In genomic region chr10:23802911-23803310, GRCm38 (mm10) we compare ENCODE assay signal across 25 mouse cellular contexts. TPM values are rescaled to one million over a fixed set of nuclear protein-coding genes. Genes with fewer than 3 reads are reported as not detected.
"Had no signal": no experiment of that assay in that cellular context is flagged by ENCODE, and none has a peak within 500 bp of the region (broad histone marks: within the 10 kb centered on the region; RNA-seq: fewer than 3 reads in every experiment).

No protein-coding gene starts in this region.

- DNase-seq: kidney, adult 8-10 months; kidney, postnatal 10 days; kidney, postnatal 4 days; layer of hippocampus, adult 9-11 months; liver; lung, adult 18-20 months; lung, postnatal 14 days; retina, postnatal 1 day; right cerebral cortex, postnatal 25 days; thymus, adult 18-20 months; thymus, postnatal 36 days had no signal

- H3K9me3 ChIP-seq: kidney, embryonic 15.5 days; limb, embryonic 10.5 days; limb, embryonic 13.5 days; liver, embryonic 12.5 days; liver, embryonic 15.5 days; lung, embryonic 15.5 days; midbrain, embryonic 10.5 days; midbrain, embryonic 13.5 days; neural tube, embryonic 12.5 days had no signal

- H3K27me3 ChIP-seq: kidney, embryonic 15.5 days; limb, embryonic 13.5 days; liver, embryonic 12.5 days; liver, embryonic 15.5 days; lung, embryonic 15.5 days; megakaryocyte, embryonic 14.5 days; midbrain, embryonic 13.5 days; neural tube, embryonic 12.5 days had no signal

- H3K4me1 ChIP-seq: liver, embryonic 15.5 days had no signal

- H3K36me3 ChIP-seq: liver, embryonic 15.5 days had no signal

- H3K27ac ChIP-seq: kidney, embryonic 15.5 days; limb, embryonic 10.5 days; limb, embryonic 13.5 days; liver, embryonic 12.5 days; liver, embryonic 15.5 days; lung, embryonic 15.5 days; macrophage; midbrain, embryonic 10.5 days; midbrain, embryonic 13.5 days; neural tube, embryonic 12.5 days had no signal

- ATAC-seq: liver, embryonic 12.5 days; midbrain, embryonic 13.5 days; midbrain, embryonic 16.5 days had no signal

- H3K4me3 ChIP-seq: kidney, embryonic 15.5 days; limb, embryonic 10.5 days; limb, embryonic 13.5 days; liver, embryonic 12.5 days; liver, embryonic 15.5 days; lung, embryonic 15.5 days; megakaryocyte, embryonic 14.5 days; midbrain, embryonic 10.5 days; midbrain, embryonic 13.5 days; neural tube, embryonic 12.5 days had no signal

- H3K4me2 ChIP-seq: kidney, embryonic 15.5 days; limb, embryonic 13.5 days; liver, embryonic 12.5 days; liver, embryonic 15.5 days; lung, embryonic 15.5 days; midbrain, embryonic 13.5 days; neural tube, embryonic 12.5 days had no signal

- H3K9ac ChIP-seq: kidney, embryonic 15.5 days; limb, embryonic 13.5 days; liver, embryonic 12.5 days; liver, embryonic 15.5 days; lung, embryonic 15.5 days; midbrain, embryonic 13.5 days; neural tube, embryonic 12.5 days had no signal

RNA-seq across cellular contexts. Expression of gene Slc18b1, which starts 6.1 kb away (rescaled TPM):
- total RNA-seq: neutrophil, adult 5-6 weeks had no signal

RNA-seq across cellular contexts. Expression of gene Vnn3, which starts 48.4 kb away (rescaled TPM):
- total RNA-seq: left cerebral cortex, adult 18-20 months had no signal
- polyA plus RNA-seq: limb, embryonic 10.5 days; limb, embryonic 13.5 days; liver, embryonic 12.5 days; midbrain, embryonic 10.5 days; midbrain, embryonic 13.5 days; midbrain, embryonic 16.5 days; neural tube, embryonic 12.5 days had no signal
